Mouse (Mus musculus): ENCODE results near the gene B4galt5.

DNA sequence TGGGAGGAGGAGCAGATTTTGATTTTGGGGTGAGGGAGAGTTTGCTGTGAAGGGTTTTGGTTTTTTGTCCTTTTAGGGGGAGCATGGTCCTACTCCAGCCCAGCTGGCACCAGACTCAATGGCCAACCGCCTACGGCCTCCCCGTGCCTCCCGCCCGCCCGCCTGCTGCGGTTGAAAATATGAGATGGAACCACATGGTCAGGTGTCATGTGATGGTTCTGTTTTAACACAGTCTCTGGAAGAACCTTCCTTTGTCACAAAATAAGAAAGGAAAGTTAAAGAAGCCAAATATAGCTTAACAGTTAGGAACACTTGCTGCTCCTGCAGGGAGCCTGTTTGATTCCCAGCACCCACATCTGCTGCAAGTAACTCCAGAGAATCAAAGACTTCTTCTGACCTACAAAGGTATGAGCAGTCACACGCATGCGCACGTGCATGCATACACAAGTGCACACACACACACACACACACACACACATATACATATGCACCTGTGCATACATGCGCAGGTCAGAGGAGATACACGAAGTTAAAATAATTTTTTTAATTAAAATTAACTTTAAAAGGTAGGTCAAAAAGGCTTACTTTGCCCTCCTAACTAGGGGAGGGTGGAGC lies 25.3 kb upstream of the B4galt5 start:
- TF ChIP-seq POLR2A (IDR thresholded peaks at IDR 0.05; ENCODE audit: insufficient read depth, low read length) (no peak), CTCF (IDR thresholded peaks at IDR 0.05; ENCODE audit: low read depth, low read length) (no peak)

All from ES-Bruce4 (cell line).